Mouse (Mus musculus) limb, embryonic 14.5 days (tissue): ENCODE measurements around the gene Platr17. TPM values are rescaled to one million over a fixed set of nuclear protein-coding genes. Genes with fewer than 3 reads are reported as not detected.
A peak's percentile ranks its signal among the peaks of the same experiment; 100 is the strongest.
"Not testable (repeated sequence)": the region's sequence is repeated elsewhere in the genome, so short reads cannot be mapped to it uniquely, and the experiment has no call there.

Experiments used
- ATAC-seq: fragments of 200-750 bp; cut with Nextera tagmentation; 2 replicates; pipeline ENCODE4 v1.8.0; 2017; ENCODE audit warnings: low read depth, moderate number of reproducible peaks, moderate TSS enrichment; ENCODE audit not compliant: low FRiP score
- DNase-seq: peaks from one replicate; pipeline ENCODE4 v3.0.0-alpha.2; 2015; ENCODE audit warnings: low spot score
- H3K27ac ChIP-seq: fragments of 300-500 bp; sonication (generic); replicated peaks from 2 replicates; pipeline ENCODE4 v1.5.1; 2014; ENCODE audit warnings: low read depth, mild to moderate bottlenecking, low read length, moderate library complexity, mixed read lengths
- H3K27me3 ChIP-seq: fragments of 300-500 bp; sonication (generic); 2 replicates; pipeline ENCODE4 v1.6.1; 2014; ENCODE audit warnings: low read length, mixed read lengths; ENCODE audit not compliant: control insufficient read depth, insufficient read depth
- H3K36me3 ChIP-seq: fragments of 300-500 bp; sonication (generic); 2 replicates; pipeline ENCODE4 v1.6.1; 2014; ENCODE audit warnings: mild to moderate bottlenecking, low read length, moderate library complexity, mixed read lengths; ENCODE audit not compliant: control insufficient read depth, insufficient read depth
- H3K4me1 ChIP-seq: fragments of 300-500 bp; sonication (generic); 2 replicates; pipeline ENCODE4 v1.6.1; 2014; ENCODE audit warnings: antibody characterized with exemption, low read length, mixed read lengths; ENCODE audit not compliant: control insufficient read depth, insufficient read depth
- H3K4me2 ChIP-seq: fragments of 300-500 bp; sonication (generic); replicated peaks from 2 replicates; pipeline ENCODE4 v1.6.1; 2014; ENCODE audit warnings: low read depth, mild to moderate bottlenecking, low read length, moderate library complexity; ENCODE audit not compliant: severe bottlenecking
- H3K4me3 ChIP-seq: fragments of 300-500 bp; sonication (generic); replicated peaks from 2 replicates; pipeline ENCODE4 v1.5.1; 2014; ENCODE audit warnings: low read length
- H3K9ac ChIP-seq: fragments of 300-500 bp; sonication (generic); 2 replicates; pipeline ENCODE4 v1.6.1; 2014; ENCODE audit warnings: mild to moderate bottlenecking, low read depth, low read length, moderate library complexity; ENCODE audit not compliant: severe bottlenecking
- H3K9me3 ChIP-seq: fragments of 300-500 bp; sonication (generic); 2 replicates; pipeline ENCODE4 v1.6.1; 2016; ENCODE audit warnings: low read length; ENCODE audit not compliant: control insufficient read depth
- POLR2A ChIP-seq: fragments of 200-500 bp; IDR thresholded peaks from 2 replicates; pipeline ENCODE4 v1.8.0; 2012; ENCODE audit warnings: inconsistent platforms, mild to moderate bottlenecking, moderate library complexity, borderline replicate concordance; ENCODE audit not compliant: insufficient read depth, insufficient read length; ENCODE audit errors: extremely low read depth
- WGBS: fragments of 180-500 bp; shearing (Covaris S2); extraction: QIAGEN DNeasy Blood & Tissue Kit; methylation state at CpG from one replicate; pipeline ENCODE4 v1.1.7; 2014; 5-methylcytosine and 5-hydroxymethylcytosine counted together
- polyA plus RNA-seq, 2 experiments: library from polyadenylated mRNA; depleted of rRNA in 1 of 2; stranded (reverse) in 1 of 2; unstranded in 1 of 2; fragments of >200 nt; fragmentation: Nextera tagmentation in 1 of 2; extraction: Ambion mirVana in 1 of 2; gene quantifications; 2 replicates each; pipeline versions ENCODE4 v1.2.1 to v1.2.3; 2012 to 2014

Platr17 gene
- polyA plus RNA-seq, 2 experiments, result 0.34 to 0.40 TPM

GRCm38 (mm10) chr17:33902079-33902478, 2.9 kb upstream of the Platr17 start:
- H3K36me3 ChIP-seq, result no peaks in the 10 kb centered on the region
- DNase-seq (no peak), ATAC-seq (no peak)
- no peak for TF ChIP-seq POLR2A
- H3K9me3 ChIP-seq, result no peaks in the 10 kb centered on the region
- H3K4me2 ChIP-seq, result no peak overlapping the region
- 35% methylated on average over 4 of the region's 4 CpGs for WGBS
- H3K4me3 ChIP-seq, result no peak overlapping the region
- no peaks in the 10 kb centered on the region for H3K27me3 ChIP-seq
- H3K9ac ChIP-seq, result no peak overlapping the region
- no peak overlapping the region for H3K27ac ChIP-seq
- H3K4me1 ChIP-seq, result no peaks in the 10 kb centered on the region

- TF ChIP-seq POLR2A, result no peak
- no peaks in the 10 kb centered on the region for H3K9me3 ChIP-seq
- no peaks in the 10 kb centered on the region for H3K36me3 ChIP-seq
- no peaks in the 10 kb centered on the region for H3K27me3 ChIP-seq
- H3K4me2 ChIP-seq, result no peak overlapping the region
- WGBS, result 86% methylated on average over 7 of the region's 7 CpGs
- no peak overlapping the region for H3K4me3 ChIP-seq
- H3K27ac ChIP-seq, result no peak overlapping the region
- ATAC-seq (no peak), DNase-seq (no peak)
- H3K9ac ChIP-seq, result no peak overlapping the region
- H3K4me1 ChIP-seq, result no peaks in the 10 kb centered on the region
Measured at GRCm38 (mm10) chr17:33902491-33902890, 2.4 kb upstream of the Platr17 start.

DNA sequence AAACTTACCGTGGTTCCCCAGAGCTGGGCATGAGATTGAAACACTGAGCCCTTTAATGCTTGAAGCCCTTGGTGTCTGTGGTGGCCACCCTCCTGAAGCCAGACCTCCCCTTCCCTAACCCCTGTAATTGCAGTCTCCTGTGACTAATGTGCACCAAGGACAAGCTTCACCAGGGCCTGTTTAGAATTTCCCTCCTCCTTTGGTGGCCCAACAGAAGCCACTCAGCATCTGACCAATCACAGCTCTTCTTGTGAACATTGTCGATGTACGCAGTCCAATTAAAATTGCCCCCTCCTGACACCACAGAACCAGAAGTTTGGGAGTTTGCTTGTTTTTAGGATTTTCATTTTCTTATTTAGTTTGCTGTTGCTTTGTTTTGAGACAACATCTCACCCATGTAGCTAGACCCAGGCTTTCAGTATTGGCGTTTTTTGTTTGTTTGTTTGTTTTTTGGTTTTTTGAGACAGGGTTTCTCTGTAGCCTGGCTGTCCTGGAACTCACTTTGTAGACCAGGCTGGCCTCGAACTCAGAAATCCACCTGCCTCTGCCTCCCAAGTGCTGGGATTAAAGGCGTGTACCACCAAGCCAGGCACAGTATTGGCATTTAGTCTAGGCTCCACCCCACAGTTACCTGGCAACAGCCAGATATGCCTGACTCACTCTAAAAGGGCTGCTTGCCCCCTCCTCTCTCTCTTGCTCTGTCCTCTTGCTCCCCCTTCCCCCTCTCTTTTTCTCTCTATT, 854 bp upstream of the Platr17 start:
- H3K4me1 ChIP-seq, DNase-seq, H3K4me2 ChIP-seq, H3K27ac ChIP-seq, H3K4me3 ChIP-seq, H3K27me3 ChIP-seq, H3K9ac ChIP-seq, ATAC-seq, H3K36me3 ChIP-seq, H3K9me3 ChIP-seq: not testable (repeated sequence)
- 68% methylated on average over 6 of the region's 6 CpGs for WGBS

DNA sequence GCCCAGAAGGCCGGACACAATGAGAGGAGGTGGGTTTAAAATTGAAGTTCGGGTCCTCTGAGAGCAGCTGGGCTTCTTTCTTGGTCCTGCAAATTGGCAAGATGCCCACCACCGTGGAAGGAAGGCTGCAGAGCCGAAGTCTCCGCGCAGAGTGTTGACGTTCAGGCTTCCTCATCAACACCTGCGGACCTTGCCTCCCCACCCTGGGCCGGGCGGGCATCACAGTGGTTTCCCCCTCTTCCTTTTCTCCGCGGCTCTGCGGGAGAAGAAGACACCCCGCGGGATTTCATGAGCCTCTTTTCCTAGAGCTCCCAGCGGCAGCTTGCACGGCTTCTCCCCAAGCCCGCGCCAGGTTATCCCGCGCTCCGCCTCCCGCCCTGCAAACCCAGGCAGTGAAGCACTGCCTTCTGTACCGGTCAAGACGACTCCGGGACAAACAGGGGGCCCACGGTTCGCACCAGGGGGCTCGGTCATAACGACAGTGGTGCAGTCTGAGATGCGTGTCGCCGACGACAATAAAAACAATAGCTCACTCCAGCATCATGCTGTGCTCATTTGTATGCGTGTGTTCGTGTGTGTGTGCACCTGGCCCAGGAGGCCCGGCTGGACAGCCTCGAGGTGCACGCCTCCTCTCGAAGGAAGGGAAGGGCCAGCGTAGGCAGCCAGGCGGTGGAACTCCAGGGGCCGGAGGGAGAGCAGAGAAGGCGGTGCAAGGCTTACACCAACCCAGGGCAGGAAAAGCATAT, 3.6 kb downstream of the Platr17 start:
- Histone ChIP-seq H3K27me3 (no peaks in the 10 kb centered on the region), H3K27ac (peak overlapping the region; percentile 72), H3K4me1 (peaks cover 8% of the 10 kb centered on the region), H3K9ac (peak overlapping the region; percentile 79), H3K4me3 (peak overlapping the region; percentile 88), H3K4me2 (peak overlapping the region; percentile 96), H3K36me3 (peaks cover 25% of the 10 kb centered on the region), H3K9me3 (no peaks in the 10 kb centered on the region)
- TF ChIP-seq POLR2A, result no peak
- DNase-seq, result no peak
- WGBS, result under 1% methylated on average over 41 of the region's 44 CpGs
- ATAC-seq, result peak; percentile 41

- ATAC-seq (peak; percentile 96), DNase-seq (peak; percentile 98)
- Histone ChIP-seq H3K4me3 (peak within 1 kb of the TSS; percentile 88), H3K9ac (peak within 1 kb of the TSS; percentile 79), H3K27ac (peak within 1 kb of the TSS; percentile 76), H3K27me3 (no peaks in the 10 kb centered on the region), H3K4me2 (peak within 1 kb of the TSS; percentile 96), H3K4me1 (peaks cover 8% of the 10 kb centered on the region), H3K9me3 (no peaks in the 10 kb centered on the region), H3K36me3 (peaks cover 33% of the 10 kb centered on the region)
- 1% methylated on average over 67 of the region's 68 CpGs for WGBS
- peak; percentile 65; the same call in 1 of the 2 replicates for TF ChIP-seq POLR2A
Measured at GRCm38 (mm10) chr17:33909077-33909868, 4.3 kb downstream of the Platr17 start, which contains the start of gene Daxx. TSS of gene Daxx (plus strand) at chr17:33909414.
